Mouse (Mus musculus) cerebellum, postnatal 36 days (tissue): ENCODE measurements around the gene Anks1.
A peak's percentile ranks its signal among the peaks of the same experiment; 100 is the strongest.
"Not testable (repeated sequence)": the region's sequence is repeated elsewhere in the genome, so short reads cannot be mapped to it uniquely, and the experiment has no call there.

Experiments
- DNase-seq, 2 experiments: peaks; one replicate each; pipeline ENCODE4 v3.0.0; 2021 to 2022; ENCODE audit warnings: mixed read lengths in 2 of 2

The Anks1 gene

GRCm38 (mm10) chr17:27934136-27934910 is 25.2 kb downstream of the Anks1 start:
- DNase-seq: no peak

- no peak for DNase-seq
Measured at GRCm38 (mm10) chr17:27935091-27935490, 26.0 kb downstream of the Anks1 start.

DNA sequence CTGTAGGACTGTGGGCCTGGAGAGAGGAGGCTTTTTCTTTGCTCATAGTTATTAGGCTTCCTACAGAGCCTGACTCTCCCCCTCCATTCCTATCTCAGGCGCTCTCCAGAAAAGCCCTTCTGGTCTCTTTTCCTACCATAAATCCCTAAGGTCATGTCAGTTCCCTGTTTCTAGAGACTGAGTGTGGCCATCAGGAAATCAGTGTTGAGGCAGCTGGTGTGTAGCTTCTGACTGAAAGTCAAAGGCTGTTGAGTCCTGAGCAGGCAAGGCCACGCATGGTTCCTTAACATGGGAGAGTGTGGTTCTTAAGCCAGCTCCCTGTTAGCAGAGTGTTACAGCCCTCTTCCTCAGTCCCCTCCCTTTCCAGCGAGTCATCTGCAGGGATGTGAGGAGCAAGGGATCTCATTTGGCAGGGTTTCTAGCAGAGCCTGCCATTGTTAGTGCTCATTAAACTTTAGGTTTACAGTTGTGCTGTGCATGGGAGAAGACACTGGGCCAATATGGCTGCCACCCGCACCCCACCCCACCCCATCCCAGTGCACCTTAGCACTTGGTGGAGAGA is 28.0 kb downstream of the Anks1 start:
- no peak for DNase-seq

- peak; percentile 20 to 36 for DNase-seq
Measured at GRCm38 (mm10) chr17:27938121-27938754, 29.1 kb downstream of the Anks1 start.

DNA sequence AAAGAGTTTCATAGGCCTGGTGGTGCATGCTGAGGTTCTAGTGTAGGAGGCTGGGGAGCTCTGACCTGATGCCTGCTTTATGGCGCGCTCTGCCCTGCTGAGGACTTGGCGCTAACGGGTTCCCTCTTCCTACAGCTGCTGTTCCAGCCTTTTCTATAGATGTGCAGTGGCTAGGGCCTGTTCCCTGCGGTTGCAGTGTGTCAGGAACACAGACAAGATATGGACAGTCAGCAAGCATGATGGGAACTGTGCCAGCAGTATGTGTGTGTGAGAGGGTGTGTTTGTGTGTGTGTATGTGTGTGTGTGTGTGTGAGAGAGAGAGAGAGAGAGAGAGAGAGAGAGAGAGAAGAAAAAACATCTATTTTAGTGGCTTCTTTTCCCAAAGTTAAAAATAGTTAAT is 29.9 kb downstream of the Anks1 start:
- DNase-seq: no peak

DNA sequence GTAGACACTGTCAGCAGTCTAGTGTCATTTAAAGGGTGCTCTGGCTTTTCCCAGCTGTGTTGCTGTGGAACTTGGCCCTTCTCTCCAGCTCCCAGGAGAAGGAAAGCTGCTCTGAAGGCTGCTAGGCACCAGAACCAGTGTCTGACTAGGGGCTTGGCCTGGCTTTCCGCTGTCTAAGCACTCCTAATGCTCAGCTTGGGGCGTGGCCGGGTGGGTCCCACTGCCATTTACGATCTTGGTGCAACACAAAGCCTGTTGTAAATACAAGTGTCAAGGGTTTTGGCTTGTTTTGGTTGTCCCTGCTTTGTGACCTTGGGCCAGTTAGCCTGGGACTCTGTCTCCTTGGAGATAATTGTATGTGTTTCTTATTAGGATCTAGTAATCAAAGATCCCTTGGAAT is 31.2 kb downstream of the Anks1 start:
- DNase-seq: no peak

DNA sequence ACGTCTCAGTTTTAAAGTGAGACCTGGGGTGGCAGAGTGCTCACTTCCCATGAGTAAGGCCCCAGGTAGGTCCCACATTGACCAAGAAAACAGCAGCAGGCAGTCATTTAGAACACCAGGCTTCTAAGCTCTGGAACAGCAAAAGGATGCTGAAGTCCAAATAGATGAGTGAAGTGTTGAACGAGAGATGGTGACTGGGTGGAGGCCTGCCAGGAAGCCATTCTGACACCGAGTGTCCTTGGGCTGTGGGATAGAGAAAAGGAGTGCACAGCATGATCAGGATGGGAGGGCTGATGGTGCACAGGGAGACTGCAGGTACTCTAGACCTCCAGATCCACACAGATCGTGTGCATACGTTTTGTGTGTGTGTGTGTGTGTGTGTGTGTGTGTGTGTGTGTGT is 32.1 kb downstream of the Anks1 start:
- no peak for DNase-seq

DNA sequence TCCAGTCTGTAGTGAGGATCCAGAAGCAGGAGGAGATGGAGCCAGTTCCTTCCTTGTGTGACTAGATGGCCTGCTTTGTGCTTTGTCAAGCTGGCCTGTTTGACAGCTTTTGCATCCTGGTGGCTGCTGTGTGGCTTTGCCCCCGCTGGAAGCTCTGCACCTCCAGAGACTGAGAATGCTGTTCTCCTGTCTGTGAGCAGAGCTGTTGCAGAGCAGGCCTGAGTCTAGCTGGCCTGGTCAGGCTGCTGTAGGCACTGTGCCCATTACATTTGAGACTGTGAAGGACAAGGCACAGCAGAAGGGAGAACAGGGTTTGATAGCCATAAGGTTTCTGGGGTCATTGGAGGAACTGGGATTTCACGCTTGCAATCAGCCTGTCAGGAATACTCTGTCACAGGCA is 32.6 kb downstream of the Anks1 start:
- peak; percentile 57 to 62 for DNase-seq

DNA sequence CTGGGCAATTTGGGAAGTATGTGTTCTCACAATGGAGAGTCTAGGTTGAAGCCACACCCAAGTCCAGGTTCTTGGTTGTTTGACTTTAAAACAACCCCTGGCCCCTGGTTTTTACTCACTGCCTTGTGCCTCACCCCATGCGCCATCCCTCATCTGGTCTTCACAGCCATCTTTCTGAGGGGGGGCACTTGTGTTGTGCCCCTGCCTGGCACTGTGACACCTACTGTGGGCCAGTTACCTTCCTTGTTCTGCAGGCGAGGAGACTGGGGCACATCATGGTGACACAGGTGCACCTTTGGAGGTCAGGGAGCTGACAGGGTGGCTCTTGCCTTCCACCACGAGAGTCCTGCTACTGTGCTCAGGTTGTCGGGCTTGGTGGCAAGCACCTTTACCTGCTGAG is 33.0 kb downstream of the Anks1 start:
- no peak for DNase-seq

GRCm38 (mm10) chr17:27945546-27946216 is 36.6 kb downstream of the Anks1 start:
- DNase-seq: peak; percentile 95 to 96

DNA sequence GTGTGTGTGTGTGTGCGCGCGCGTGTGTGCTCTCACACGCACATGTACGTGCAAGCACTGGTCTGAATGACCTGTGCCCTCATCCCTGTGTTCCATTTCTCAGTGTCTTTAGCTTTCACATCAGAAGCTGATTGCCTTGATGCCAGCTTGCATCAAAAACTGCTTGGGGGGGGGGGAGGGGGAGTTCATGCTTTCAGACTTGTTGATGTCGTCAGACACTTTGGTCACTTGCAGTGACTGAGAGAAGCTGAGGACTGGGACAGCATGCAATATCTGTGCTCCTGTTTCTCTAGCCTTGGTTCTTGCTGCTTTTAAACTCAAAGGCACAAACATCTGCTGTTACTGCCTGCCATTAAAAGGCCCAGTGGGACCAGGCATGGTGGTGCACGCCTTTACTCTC is 37.3 kb downstream of the Anks1 start:
- no peak for DNase-seq

GRCm38 (mm10) chr17:27947155-27947554 is 38.0 kb downstream of the Anks1 start:
- no peak for DNase-seq

GRCm38 (mm10) chr17:27953136-27953535 is 44.0 kb downstream of the Anks1 start:
- DNase-seq: no peak

GRCm38 (mm10) chr17:27954629-27955402 is 45.7 kb downstream of the Anks1 start:
- DNase-seq: no peak

DNA sequence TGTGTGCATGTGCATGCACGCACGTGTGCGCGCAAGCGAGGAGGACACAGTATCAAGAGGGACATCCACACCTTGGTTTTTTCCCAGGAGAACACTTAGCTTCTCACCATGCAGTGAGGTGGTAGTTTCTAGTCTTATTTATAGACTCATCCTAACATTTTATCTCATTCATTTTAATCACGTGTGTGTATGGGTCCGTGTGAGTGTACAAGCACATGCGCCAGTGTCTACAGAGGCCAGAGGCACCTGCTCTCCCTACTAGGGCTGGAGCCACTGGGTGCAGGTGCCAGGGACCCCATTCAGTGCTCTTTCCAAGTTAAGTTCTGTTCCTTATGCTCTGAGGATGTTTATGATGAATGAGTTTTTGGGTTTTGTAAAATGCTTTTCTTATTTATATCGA is 48.5 kb downstream of the Anks1 start:
- no peak for DNase-seq

DNA sequence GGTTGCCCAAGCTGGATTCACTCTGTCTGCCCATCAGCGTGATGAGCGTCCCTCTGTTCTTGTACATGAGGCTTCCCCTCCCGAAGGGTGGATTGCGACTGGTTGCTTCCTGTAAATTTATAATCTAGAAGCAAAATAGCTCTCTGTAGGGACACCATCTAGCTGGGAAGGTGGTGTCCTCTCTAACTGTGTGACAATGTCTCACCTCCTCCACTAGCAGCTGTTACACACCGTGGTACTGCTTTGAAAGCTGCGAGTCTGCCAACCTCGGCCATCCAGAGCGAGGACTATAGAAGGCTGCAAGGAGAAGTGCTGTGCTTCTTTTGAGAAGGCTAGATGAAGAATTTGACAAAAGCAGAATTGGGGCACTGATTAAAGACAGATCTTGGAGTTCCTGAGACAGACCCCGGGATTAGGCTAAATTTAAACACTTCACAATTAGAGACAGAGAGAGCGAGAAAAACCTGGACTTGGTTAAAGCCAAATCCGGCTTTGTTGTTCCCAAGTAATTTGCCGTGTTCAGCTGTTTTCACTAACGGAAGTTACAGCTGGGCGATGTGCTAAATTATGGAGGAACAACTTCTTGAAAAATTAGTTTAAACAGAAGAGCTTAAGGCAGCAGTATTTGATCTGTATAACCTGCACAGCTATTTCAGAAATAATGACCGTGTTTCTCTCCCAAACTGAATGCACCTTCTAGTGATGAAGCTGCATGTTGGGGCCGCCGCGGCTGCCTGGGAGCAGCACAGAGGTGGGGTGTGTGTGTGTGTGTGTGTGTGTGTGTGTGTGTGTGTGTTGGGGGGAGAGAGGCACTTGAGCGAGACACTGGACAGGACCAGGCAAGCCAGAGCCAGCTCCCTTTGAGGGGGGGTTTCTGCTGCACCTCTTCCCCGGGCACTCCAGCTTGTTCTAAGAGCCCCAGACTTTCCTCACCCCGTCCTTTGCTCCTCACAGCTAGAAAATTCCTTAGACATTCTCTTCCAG is 51.3 kb downstream of the Anks1 start:
- peak; percentile 44 to 54 for DNase-seq

- DNase-seq: not testable (repeated sequence)
Measured at GRCm38 (mm10) chr17:27963120-27963519, 54.0 kb downstream of the Anks1 start.

DNA sequence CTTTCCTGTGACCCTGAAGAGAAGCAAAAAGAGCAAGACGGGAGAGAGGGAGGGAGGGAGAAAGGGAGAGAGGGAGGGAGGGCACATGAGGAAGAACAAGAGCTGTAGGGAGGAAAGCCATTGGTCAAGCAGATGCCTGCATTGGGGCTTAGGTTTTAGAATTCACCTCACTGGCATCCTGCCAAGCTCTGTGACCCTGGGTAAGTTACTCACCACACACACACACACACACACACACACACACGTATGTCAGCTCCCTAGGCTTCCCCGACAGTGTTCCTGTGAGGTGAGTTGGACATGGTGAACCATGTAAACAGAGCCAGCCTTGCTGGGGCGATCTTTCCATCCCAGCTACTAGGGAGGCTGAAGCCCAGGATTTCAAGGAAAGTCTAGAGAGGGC is 55.5 kb downstream of the Anks1 start:
- no peak for DNase-seq

GRCm38 (mm10) chr17:27965292-27965691 is 56.2 kb downstream of the Anks1 start:
- no peak for DNase-seq

DNA sequence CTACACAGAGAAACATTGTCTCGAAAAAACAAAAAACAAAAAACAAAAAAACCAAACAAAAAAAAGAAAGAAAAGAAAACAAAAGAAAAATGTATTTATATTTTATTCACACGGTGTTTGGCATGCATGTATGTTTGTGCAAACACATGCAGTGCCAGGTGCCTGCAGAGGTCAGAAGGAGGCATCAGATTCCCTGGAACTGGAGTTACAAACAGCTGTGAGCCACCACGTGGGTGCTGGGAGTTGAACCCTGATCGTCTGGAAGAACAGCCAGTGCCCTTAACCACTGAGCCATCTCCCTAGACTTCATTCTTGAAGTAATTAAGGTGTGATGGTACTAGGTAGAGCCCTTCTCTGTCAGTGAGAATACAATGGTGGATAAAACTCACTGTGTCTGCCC is 57.0 kb downstream of the Anks1 start:
- no peak for DNase-seq

- DNase-seq: no peak
Measured at GRCm38 (mm10) chr17:27966508-27967021, 57.5 kb downstream of the Anks1 start.
